Mouse (Mus musculus): ENCODE measurements around the gene Zfp524. TPM values are rescaled to one million over a fixed set of nuclear protein-coding genes. Genes with fewer than 3 reads are reported as not detected.
"Not testable (repeated sequence)": the region's sequence is repeated elsewhere in the genome, so short reads cannot be mapped to it uniquely, and the experiment has no call there.

Gene Zfp524
- polyA plus RNA-seq, 1 experiment from 2014 or later = 9.2 TPM

DNA sequence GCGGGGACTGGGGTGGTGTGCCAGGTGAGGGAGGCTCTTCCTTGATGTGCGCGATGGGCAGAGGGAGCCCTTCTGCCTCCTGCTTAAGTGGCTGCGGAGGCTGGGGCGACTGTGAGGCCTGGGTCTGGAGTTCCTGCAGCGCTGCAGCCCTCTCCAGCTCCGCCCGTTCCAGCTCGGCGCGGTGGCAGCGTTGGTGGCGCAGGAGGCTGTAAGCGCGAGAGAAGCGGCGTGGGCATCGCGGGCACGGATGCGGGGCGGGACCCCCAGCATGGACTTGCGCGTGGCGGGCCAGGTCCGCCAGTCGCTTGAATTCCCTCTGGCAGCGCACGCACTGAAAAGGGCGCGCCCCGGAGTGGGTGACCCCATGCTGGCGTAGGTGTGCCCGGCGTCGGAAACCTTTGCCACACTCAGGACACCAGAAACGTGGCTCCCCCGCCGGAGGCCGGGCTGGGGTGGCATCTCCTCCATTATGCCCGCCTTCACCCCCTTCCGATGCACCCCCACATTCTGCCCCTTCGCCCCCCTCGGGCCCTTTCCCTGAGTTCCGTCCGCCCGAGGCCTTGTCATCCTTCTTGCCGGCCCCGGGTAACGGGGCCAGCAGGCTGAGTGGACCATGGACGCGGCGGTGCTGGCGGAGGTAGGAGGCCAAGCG lies 20.7 kb upstream of the Zfp524 start:
- Histone ChIP-seq H3K27me3 (ENCODE audit: control insufficient read depth, insufficient read depth, low read length) (peaks cover 18% of the 10 kb centered on the region), H3K4me2 (peak overlapping the region; percentile 12), H3K4me1 (ENCODE audit: control insufficient read depth, insufficient read depth, low read length) (peaks cover 20% of the 10 kb centered on the region), H3K27ac (ENCODE audit: low read depth, low read length) (no peak overlapping the region), H3K4me3 (ENCODE audit: low read depth, low read length) (peak overlapping the region; percentile 74), H3K9me3 (ENCODE audit: control insufficient read depth, low read length) (no peaks in the 10 kb centered on the region), H3K36me3 (ENCODE audit: control insufficient read depth, insufficient read depth, low read length) (peaks cover 10% of the 10 kb centered on the region), H3K9ac (ENCODE audit: low read length) (no peak overlapping the region)
- DNase-seq (ENCODE audit: low spot score, missing footprints) (no peak), ATAC-seq (ENCODE audit: low FRiP score) (no peak)
- WGBS = 33% methylated on average over 55 of the region's 55 CpGs

DNA sequence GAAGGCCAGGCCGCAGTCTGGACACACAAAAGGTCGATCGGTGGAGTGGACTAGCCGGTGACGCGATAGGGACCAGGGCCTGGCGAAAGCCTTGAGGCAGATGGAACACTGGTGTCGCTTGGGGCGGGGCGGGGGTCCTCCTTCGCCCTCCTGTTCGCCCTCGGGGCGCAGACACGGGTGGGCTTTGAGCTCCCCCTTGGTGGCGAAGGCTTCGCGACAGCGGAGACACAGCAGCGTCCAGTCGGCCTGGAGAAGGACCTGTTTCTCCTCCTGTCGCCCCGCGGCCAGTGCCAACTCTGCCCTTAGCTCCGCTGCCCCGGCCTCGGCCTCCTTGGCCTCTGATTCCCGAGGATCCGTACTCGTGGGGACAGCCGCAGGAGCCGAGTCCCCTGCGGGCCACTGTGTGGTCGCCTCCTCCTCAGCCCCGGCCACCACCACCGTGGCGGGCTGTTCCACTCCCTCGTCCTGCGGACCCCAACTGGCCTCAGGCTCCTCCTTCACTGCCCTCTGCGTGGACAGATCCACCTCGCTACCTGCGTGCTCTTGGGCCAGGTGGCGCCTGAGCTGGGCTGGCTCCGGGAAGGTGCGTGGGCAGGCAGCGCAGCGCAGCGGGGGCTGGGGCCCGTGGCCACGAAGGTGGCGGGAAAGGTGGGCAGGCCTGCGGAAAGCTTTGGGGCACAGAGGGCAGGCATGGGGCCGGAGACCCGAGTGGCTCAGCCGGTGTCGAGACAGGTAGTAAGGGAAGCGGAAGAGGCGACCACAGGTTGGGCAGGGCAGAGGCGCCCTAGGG lies 20.0 kb upstream of the Zfp524 start:
- no peak for ATAC-seq (ENCODE audit: low FRiP score)
- WGBS = 47% methylated on average over 59 of the region's 59 CpGs
- H3K27ac ChIP-seq (ENCODE audit: low read depth, low read length) = no peak overlapping the region

DNA sequence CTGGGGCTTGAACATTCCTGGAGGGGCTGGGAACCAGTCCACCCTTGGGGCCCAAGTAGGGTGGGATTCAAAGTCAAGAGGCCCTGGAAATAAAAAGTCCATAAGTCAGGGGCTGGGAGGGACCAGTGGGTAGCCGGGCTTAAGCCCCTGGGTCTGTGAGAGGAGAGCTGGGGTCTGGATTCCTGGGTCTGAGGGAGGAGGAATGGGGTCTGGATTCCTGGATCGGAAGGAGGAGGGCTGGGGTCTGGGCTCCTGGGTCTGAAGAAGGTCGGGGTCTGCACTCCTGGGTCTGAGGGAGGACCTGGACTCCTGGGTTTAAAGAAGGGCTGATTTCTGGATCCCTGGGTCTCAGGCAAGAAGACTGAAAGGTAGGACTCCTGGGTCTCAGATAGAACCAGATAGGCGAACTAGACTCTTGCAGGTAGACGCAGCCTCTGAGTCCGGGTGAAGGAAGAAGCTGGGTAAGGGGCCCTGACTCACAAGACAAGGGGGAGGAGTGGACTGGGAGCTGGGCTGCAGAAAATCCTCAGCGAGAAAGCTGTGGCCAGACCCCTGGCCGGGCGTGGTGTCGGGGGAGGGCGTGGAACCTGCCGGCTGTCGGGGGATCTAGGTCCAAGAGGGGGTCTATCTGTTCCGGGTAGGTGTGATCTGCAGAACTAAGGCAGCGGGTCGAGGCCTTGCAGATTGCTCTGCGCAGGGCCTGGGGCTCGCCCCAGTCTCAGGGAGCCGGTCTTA lies 18.8 kb upstream of the Zfp524 start:
- 6% methylated on average over 19 of the region's 19 CpGs for WGBS
- peak overlapping the region; percentile 92 for H3K9ac ChIP-seq (ENCODE audit: low read length)
- DNase-seq (ENCODE audit: low spot score, missing footprints) = no peak
- peaks cover 20% of the 10 kb centered on the region for H3K4me1 ChIP-seq (ENCODE audit: control insufficient read depth, insufficient read depth, low read length)
- H3K4me3 ChIP-seq (ENCODE audit: low read depth, low read length) = peak overlapping the region; percentile 74
- H3K36me3 ChIP-seq (ENCODE audit: control insufficient read depth, insufficient read depth, low read length) = peaks cover 10% of the 10 kb centered on the region
- ATAC-seq (ENCODE audit: low FRiP score) = peak; percentile 14
- H3K9me3 ChIP-seq (ENCODE audit: control insufficient read depth, low read length) = no peaks in the 10 kb centered on the region
- peak overlapping the region; percentile 76 for H3K4me2 ChIP-seq
- peaks cover 18% of the 10 kb centered on the region for H3K27me3 ChIP-seq (ENCODE audit: control insufficient read depth, insufficient read depth, low read length)
- H3K27ac ChIP-seq (ENCODE audit: low read depth, low read length) = 0 out of 2 replicates have a peak overlapping the region, but pooled peaks have one; percentile 20

More for the DNA sequence above, 20.0 kb upstream of the Zfp524 start:
- Histone ChIP-seq H3K9ac (ENCODE audit: low read length) (peak overlapping the region; percentile 0; the same call in 1 of the 2 replicates), H3K4me1 (ENCODE audit: control insufficient read depth, insufficient read depth, low read length) (peaks cover 20% of the 10 kb centered on the region), H3K4me3 (ENCODE audit: low read depth, low read length) (peak overlapping the region; percentile 74), H3K27me3 (ENCODE audit: control insufficient read depth, insufficient read depth, low read length) (peaks cover 18% of the 10 kb centered on the region), H3K36me3 (ENCODE audit: control insufficient read depth, insufficient read depth, low read length) (peaks cover 10% of the 10 kb centered on the region), H3K4me2 (peak overlapping the region; percentile 12), H3K9me3 (ENCODE audit: control insufficient read depth, low read length) (no peaks in the 10 kb centered on the region)
- peak; percentile 89 for DNase-seq (ENCODE audit: low spot score, missing footprints)

DNA sequence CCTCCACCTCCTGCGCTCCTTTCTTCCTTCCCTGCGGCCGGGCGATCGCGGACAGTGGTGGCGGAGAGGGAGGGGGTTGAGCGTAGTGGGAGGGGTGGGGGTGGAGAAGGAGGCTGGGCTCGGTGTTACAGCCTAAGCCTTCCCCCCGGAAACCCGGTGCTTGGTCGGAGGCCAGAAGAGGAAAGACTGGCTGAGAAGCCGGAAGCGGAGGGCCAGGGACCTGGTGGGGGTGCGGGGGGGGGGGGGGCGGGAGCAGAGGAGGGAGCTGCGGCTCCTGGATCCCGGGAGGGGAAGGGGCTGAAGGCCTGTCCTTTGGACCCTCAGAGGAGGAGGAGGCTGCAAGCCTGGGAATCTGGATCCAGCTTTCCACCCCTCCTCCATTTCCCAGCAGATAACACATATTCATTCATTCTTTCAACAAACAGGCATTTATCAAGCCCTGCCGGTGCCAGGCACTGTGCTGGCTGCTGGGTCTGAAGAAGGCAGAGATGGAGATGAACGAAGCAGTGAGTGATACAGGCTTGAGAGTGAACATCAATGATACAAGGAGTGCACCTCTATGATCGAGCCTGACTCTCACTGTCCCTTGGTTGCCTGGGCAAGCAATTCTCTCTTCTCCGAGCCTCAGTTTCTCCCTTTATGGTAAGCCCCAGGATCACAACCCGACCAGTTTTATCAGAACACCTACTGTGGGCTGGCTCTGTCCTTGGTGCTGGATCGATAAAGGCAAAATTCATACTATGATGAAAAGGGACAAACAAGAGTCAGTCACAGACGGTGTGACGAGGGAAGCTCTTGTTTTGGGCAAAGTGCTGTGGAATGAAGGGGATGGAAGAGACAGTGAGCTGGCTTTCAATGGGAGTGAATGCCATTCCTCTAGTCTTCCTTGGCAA lies 18.0 kb upstream of the Zfp524 start, which contains the start of gene Zfp579:
Gene Zfp579, minus strand, starts transcription at position 156 of the 893 bp plus-strand sequence.
- WGBS = 6% methylated on average over 21 of the region's 26 CpGs
- H3K27ac ChIP-seq (ENCODE audit: low read depth, low read length) = peak within 1 kb of the TSS; percentile 36; the same call in 1 of the 2 replicates
- H3K36me3 ChIP-seq (ENCODE audit: control insufficient read depth, insufficient read depth, low read length) = peaks cover 10% of the 10 kb centered on the region
- peaks cover 18% of the 10 kb centered on the region for H3K27me3 ChIP-seq (ENCODE audit: control insufficient read depth, insufficient read depth, low read length)
- H3K9me3 ChIP-seq (ENCODE audit: control insufficient read depth, low read length) = no peaks in the 10 kb centered on the region
- H3K4me2 ChIP-seq = peak within 1 kb of the TSS; percentile 76
- ATAC-seq (ENCODE audit: low FRiP score) = peak; percentile 88
- peak within 1 kb of the TSS; percentile 92 for H3K9ac ChIP-seq (ENCODE audit: low read length)
- DNase-seq (ENCODE audit: low spot score, missing footprints) = peak; percentile 99
- H3K4me3 ChIP-seq (ENCODE audit: low read depth, low read length) = peak within 1 kb of the TSS; percentile 74
- peaks cover 20% of the 10 kb centered on the region for H3K4me1 ChIP-seq (ENCODE audit: control insufficient read depth, insufficient read depth, low read length)

DNA sequence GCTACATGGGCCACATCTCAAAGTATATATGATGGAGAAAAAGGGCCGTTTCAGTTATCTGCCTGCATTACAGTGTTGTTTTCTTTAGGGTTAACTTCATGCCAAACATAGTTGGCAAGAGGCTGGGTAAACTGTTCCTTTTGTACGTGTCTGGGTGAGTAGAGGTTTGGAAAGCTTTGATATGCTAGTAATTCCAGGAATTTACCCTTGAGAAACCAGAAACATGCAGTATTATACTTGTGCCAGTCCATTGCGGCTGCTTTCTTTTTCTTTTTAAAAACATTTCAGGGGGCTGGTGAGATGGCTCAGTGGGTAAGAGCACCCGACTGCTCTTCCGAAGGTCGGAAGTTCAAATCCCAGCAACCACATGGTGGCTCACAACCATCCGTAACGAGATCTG lies 17.3 kb upstream of the Zfp524 start:
- no peak for ATAC-seq (ENCODE audit: low FRiP score)
- peak overlapping the region; percentile 76 for H3K4me2 ChIP-seq

DNA sequence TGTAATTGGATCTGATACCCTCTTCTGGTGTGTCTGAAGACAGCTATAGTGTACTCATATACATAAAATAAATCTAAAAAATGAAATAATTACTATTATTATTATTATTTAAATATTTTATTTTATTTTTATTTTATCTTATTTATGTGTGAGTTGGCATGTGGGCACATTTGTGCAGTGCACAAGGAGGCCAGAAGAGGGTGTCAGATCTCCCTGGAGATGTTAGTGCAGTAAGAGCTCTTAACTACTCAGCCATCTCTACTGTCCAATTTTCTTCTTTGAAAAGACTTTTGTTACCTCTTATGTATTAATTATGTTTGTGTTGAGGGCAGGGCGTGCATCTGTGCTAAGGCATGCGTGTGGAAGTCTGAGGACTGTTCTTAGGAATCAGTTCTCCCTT lies 14.3 kb upstream of the Zfp524 start:
- peaks cover 9% of the 10 kb centered on the region for H3K4me1 ChIP-seq (ENCODE audit: control insufficient read depth, insufficient read depth, low read length)
- DNase-seq (ENCODE audit: low spot score, missing footprints) (no peak), ATAC-seq (ENCODE audit: low FRiP score) (no peak)
- no peak overlapping the region for H3K4me2 ChIP-seq
- no peak overlapping the region for H3K27ac ChIP-seq (ENCODE audit: low read depth, low read length)
- no peak overlapping the region for H3K9ac ChIP-seq (ENCODE audit: low read length)
- H3K27me3 ChIP-seq (ENCODE audit: control insufficient read depth, insufficient read depth, low read length) = no peaks in the 10 kb centered on the region; the same call in 1 of the 2 replicates
- no peaks in the 10 kb centered on the region for H3K9me3 ChIP-seq (ENCODE audit: control insufficient read depth, low read length)
- no peaks in the 10 kb centered on the region for H3K36me3 ChIP-seq (ENCODE audit: control insufficient read depth, insufficient read depth, low read length)
- no peak overlapping the region for H3K4me3 ChIP-seq (ENCODE audit: low read depth, low read length)
- WGBS = 83% methylated on average over 2 of the region's 2 CpGs

More for the DNA sequence above, 17.3 kb upstream of the Zfp524 start:
- Histone ChIP-seq H3K4me3 (ENCODE audit: low read depth, low read length) (peak overlapping the region; percentile 74), H3K9me3 (ENCODE audit: control insufficient read depth, low read length) (no peaks in the 10 kb centered on the region), H3K27me3 (ENCODE audit: control insufficient read depth, insufficient read depth, low read length) (peaks cover 18% of the 10 kb centered on the region), H3K4me1 (ENCODE audit: control insufficient read depth, insufficient read depth, low read length) (peaks cover 20% of the 10 kb centered on the region), H3K9ac (ENCODE audit: low read length) (peak overlapping the region; percentile 92), H3K36me3 (ENCODE audit: control insufficient read depth, insufficient read depth, low read length) (peaks cover 10% of the 10 kb centered on the region), H3K27ac (ENCODE audit: low read depth, low read length) (no peak overlapping the region)
- DNase-seq (ENCODE audit: low spot score, missing footprints) = no peak
- 67% methylated on average over 6 of the region's 8 CpGs for WGBS

DNA sequence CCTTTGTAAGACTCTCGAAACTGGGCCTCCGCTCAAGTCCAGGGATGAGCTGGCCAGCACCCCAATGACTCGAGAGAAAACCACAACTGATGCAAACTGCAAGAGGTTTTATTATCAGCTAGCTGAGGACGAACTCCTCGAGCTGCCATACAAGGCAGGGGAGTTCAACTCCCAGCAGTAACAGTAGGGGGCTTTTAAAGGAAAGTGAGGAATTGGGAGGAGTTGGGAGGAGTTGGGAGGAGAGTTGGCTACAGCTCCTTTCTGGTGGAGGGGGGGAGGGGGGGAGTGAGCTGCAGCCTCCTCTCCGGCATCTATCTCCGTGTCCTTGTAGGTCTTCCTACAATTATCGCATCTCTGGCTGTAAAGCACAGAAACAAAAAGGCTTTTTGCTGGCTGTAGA lies 11.3 kb upstream of the Zfp524 start:
- not testable (repeated sequence) for H3K4me2 ChIP-seq; H3K9ac ChIP-seq (ENCODE audit: low read length); ATAC-seq (ENCODE audit: low FRiP score); H3K27ac ChIP-seq (ENCODE audit: low read depth, low read length); DNase-seq (ENCODE audit: low spot score, missing footprints); H3K9me3 ChIP-seq (ENCODE audit: control insufficient read depth, low read length); H3K4me3 ChIP-seq (ENCODE audit: low read depth, low read length); H3K4me1 ChIP-seq (ENCODE audit: control insufficient read depth, insufficient read depth, low read length); H3K27me3 ChIP-seq (ENCODE audit: control insufficient read depth, insufficient read depth, low read length)
- peaks cover 11% of the 10 kb centered on the region for H3K36me3 ChIP-seq (ENCODE audit: control insufficient read depth, insufficient read depth, low read length)
- 66% methylated on average over 8 of the region's 8 CpGs for WGBS

DNA sequence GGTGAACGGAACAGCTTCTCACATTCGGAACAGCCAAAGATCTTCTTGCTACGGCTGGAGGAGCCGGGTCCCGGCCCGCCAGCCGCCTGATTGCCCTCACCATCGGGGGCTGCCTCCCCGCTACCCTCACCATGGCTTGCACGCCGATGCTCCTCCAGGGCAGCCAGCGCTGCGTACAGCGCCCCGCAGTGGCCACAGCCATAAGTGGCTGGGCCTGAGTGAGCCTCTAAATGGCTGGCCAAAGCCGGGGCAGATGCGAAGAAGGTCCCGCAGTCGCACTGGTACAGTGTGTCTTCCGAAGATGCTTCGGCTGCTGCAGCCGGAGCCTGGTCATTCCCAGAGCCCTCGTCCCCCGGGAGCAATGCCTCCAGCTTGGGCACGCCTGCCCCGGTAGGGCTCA lies 6.0 kb upstream of the Zfp524 start:
- Histone ChIP-seq H3K9me3 (ENCODE audit: control insufficient read depth, low read length) (no peaks in the 10 kb centered on the region), H3K36me3 (ENCODE audit: control insufficient read depth, insufficient read depth, low read length) (peaks cover 43% of the 10 kb centered on the region), H3K4me2 (no peak overlapping the region), H3K27ac (ENCODE audit: low read depth, low read length) (no peak overlapping the region), H3K9ac (ENCODE audit: low read length) (no peak overlapping the region), H3K4me1 (ENCODE audit: control insufficient read depth, insufficient read depth, low read length) (no peaks in the 10 kb centered on the region), H3K4me3 (ENCODE audit: low read depth, low read length) (no peak overlapping the region), H3K27me3 (ENCODE audit: control insufficient read depth, insufficient read depth, low read length) (no peaks in the 10 kb centered on the region)
- WGBS = 95% methylated on average over 26 of the region's 26 CpGs
- no peak for DNase-seq (ENCODE audit: low spot score, missing footprints)
- ATAC-seq (ENCODE audit: low FRiP score) = no peak

Measured in midbrain, embryonic 11.5 days (tissue).